Mouse (Mus musculus) heart, postnatal 0 days (tissue): ENCODE measurements around the gene Nfkb1.

Experiments used
- CTCF ChIP-seq: IDR thresholded peaks from 2 replicates; pipeline ENCODE4 v1.5.1; 2016; ENCODE audit warnings: antibody characterized with exemption, control low read depth, low read depth
- EP300 ChIP-seq: IDR thresholded peaks from 2 replicates; pipeline ENCODE4 v1.6.1; 2016; ENCODE audit warnings: antibody characterized with exemption, low read depth

- TF ChIP-seq CTCF (no peak), EP300 (no peak)
Observed at GRCm38 (mm10) chr3:135698466-135698975, 7.2 kb upstream of the Nfkb1 start.
